Mouse (Mus musculus): ENCODE measurements around the gene Creld1.

- TF ChIP-seq CTCF (IDR thresholded peaks at IDR 0.05; ENCODE audit: low read depth) (peak; percentile 42), EP300 (IDR thresholded peaks at IDR 0.05; ENCODE audit: low read depth) (no peak)
Observed at GRCm38 (mm10) chr6:113465602-113466001, 17.5 kb upstream of the Creld1 start.

Data from liver, postnatal 0 days (tissue).